Mouse (Mus musculus) midbrain, embryonic 12.5 days (tissue): ENCODE measurements at regions not wholly inside any gene's neighbourhood (a gene's known extent, or its start where the extent isn't known, plus 50 kb on each side); places are given as distances from the start of the nearest gene placed in this dataset.

Experiments
- ATAC-seq: fragments of 200-750 bp; cut with Nextera tagmentation; 2 replicates; pipeline ENCODE4 v1.8.0; 2017; ENCODE audit warnings: low read depth, moderate TSS enrichment, moderate library complexity; ENCODE audit not compliant: low FRiP score
- H3K27ac ChIP-seq: fragments of 300-500 bp; sonication (generic); replicated peaks from 2 replicates; pipeline ENCODE4 v1.5.1; 2016; ENCODE audit warnings: mild to moderate bottlenecking
- H3K27me3 ChIP-seq: fragments of 300-500 bp; sonication (generic); 2 replicates; pipeline ENCODE4 v1.6.1; 2016; ENCODE audit warnings: mild to moderate bottlenecking
- H3K36me3 ChIP-seq: fragments of 300-500 bp; sonication (generic); 2 replicates; pipeline ENCODE4 v1.6.1; 2016
- H3K4me1 ChIP-seq: fragments of 300-500 bp; sonication (generic); 2 replicates; pipeline ENCODE4 v1.6.1; 2016
- H3K4me2 ChIP-seq: fragments of 300-500 bp; sonication (generic); replicated peaks from 2 replicates; pipeline ENCODE4 v1.6.1; 2016; ENCODE audit warnings: mild to moderate bottlenecking, moderate library complexity
- H3K4me3 ChIP-seq: fragments of 300-500 bp; sonication (generic); 2 replicates; pipeline ENCODE4 v1.5.1; 2016; ENCODE audit warnings: mild to moderate bottlenecking
- H3K9ac ChIP-seq: fragments of 300-500 bp; sonication (generic); replicated peaks from 2 replicates; pipeline ENCODE4 v1.6.1; 2016; ENCODE audit warnings: mild to moderate bottlenecking, moderate library complexity
- H3K9me3 ChIP-seq: fragments of 300-500 bp; sonication (generic); 2 replicates; pipeline ENCODE4 v1.6.1; 2016; ENCODE audit warnings: mild to moderate bottlenecking
- WGBS: fragments of 180-500 bp; shearing (Covaris S2); methylation state at CpG from one replicate; pipeline ENCODE4 v1.1.7; 2016; 5-methylcytosine and 5-hydroxymethylcytosine counted together

- H3K9ac ChIP-seq: no peak overlapping the region
- no peaks in the 10 kb centered on the region for H3K36me3 ChIP-seq
- no peak overlapping the region for H3K4me3 ChIP-seq
- H3K4me2 ChIP-seq: no peak overlapping the region
- 82% methylated on average over 1 of the region's 1 CpGs for WGBS
- no peaks in the 10 kb centered on the region for H3K4me1 ChIP-seq
- ATAC-seq: no peak
- no peak overlapping the region for H3K27ac ChIP-seq
- no peaks in the 10 kb centered on the region for H3K27me3 ChIP-seq
- no peaks in the 10 kb centered on the region for H3K9me3 ChIP-seq
Observed at GRCm38 (mm10) chr4:105983018-105983417, 193.3 kb downstream of the Gm12728 start.

DNA sequence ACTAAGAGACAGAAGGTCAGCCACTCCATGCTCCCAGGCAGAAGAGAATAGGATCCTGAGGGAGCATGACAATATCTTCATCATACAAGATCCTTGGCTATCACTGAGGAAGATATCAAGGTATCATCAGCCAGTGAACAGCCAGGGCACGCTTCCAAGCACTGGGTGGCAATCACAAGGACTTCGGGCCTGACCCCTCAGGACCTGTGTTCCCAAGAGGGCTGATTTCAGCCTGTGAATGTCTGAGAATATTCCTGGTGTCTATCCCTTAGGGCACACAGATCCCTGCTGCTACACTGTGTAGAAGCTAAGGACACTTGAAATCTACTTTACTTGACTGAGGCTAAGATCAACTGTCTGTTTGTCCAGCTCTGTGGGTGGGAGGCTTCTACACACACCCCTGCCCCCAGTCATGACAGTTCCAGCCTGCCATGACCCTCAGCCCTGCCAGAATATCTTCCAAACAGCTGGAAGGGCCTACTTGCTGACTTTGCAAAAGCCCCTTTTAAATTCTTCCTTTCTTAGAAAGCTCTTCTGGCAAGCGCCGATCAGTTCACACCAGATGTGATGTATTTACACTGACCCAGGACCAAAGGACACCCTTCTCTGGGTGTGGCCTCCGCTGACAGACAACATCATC is 198.4 kb downstream of the Gm12728 start:
- Histone ChIP-seq H3K27ac (no peak overlapping the region), H3K36me3 (no peaks in the 10 kb centered on the region), H3K9me3 (no peaks in the 10 kb centered on the region), H3K9ac (no peak overlapping the region), H3K4me3 (no peak overlapping the region), H3K27me3 (no peaks in the 10 kb centered on the region), H3K4me1 (no peaks in the 10 kb centered on the region), H3K4me2 (no peak overlapping the region)
- no peak for ATAC-seq
- WGBS: 79% methylated on average over 5 of the region's 5 CpGs

DNA sequence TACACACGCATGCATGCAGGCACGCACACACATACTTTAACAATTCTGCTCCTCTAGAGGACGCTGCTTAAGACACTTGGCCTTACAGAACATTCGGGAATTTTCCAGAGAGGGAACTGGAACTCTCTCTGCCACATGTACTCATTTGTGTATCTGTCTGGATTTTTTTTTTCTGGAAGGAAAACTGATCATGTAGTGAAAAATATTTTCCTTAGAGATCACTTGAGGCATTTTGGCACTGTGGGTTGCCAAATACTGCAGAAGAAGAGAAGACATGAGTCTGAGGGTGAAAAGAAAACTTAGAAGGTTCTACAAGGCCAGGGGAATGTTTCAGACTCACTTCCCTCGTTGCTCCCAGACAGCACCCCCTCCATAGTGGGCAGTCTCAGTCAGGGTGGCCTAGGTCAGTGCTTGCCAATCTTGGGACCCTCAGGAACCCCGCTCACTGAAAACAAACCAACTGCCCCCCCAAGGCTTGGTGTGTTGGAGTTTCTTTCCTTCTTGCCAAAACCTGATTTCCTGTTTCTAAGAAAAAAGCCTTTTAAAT is 203.0 kb downstream of the Gm12728 start:
- Histone ChIP-seq H3K4me3 (no peak overlapping the region), H3K27me3 (no peaks in the 10 kb centered on the region), H3K9me3 (no peaks in the 10 kb centered on the region), H3K9ac (no peak overlapping the region), H3K4me1 (0 out of 2 replicates have a peak, but pooled peaks cover 5% of the 10 kb centered on the region), H3K36me3 (no peaks in the 10 kb centered on the region), H3K4me2 (no peak overlapping the region), H3K27ac (no peak overlapping the region)
- no peak for ATAC-seq
- 80% methylated on average over 6 of the region's 6 CpGs for WGBS

- Histone ChIP-seq H3K9ac (no peak overlapping the region), H3K9me3 (no peaks in the 10 kb centered on the region), H3K4me2 (no peak overlapping the region), H3K27me3 (no peaks in the 10 kb centered on the region), H3K4me1 (0 out of 2 replicates have a peak, but pooled peaks cover 5% of the 10 kb centered on the region), H3K36me3 (no peaks in the 10 kb centered on the region), H3K27ac (no peak overlapping the region), H3K4me3 (no peak overlapping the region)
- WGBS: 84% methylated on average over 14 of the region's 14 CpGs
- no peak for ATAC-seq
Observed at GRCm38 (mm10) chr4:105994390-105994798, 204.7 kb downstream of the Gm12728 start.

DNA sequence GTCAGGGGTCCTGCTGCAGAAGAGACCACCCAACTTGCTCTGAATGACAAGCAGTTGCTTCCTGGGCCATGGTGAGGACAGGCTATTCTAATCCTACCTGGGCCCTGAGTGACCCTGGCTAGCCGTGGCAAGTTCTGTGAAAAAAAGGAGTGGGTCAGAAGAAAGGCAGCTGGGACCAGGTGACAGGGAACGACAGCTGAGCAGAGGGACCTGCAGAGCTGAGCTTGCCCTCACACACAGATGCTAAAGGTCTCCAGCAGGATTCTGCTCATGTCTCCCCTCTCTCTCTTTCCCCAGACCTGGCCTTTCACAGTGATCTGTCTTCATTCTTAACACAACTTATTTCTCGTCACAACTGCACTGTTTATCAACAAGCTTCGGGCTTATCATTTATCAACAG is 206.4 kb downstream of the Gm12728 start:
- H3K27me3 ChIP-seq: no peaks in the 10 kb centered on the region
- H3K27ac ChIP-seq: no peak overlapping the region
- no peaks in the 10 kb centered on the region for H3K9me3 ChIP-seq
- H3K4me3 ChIP-seq: no peak overlapping the region
- H3K4me2 ChIP-seq: no peak overlapping the region
- WGBS: 84% methylated on average over 4 of the region's 4 CpGs
- no peak overlapping the region for H3K9ac ChIP-seq
- H3K4me1 ChIP-seq: 0 out of 2 replicates have a peak, but pooled peaks cover 5% of the 10 kb centered on the region
- no peak for ATAC-seq
- H3K36me3 ChIP-seq: no peaks in the 10 kb centered on the region

- Histone ChIP-seq H3K9ac (no peak overlapping the region), H3K27ac (no peak overlapping the region), H3K36me3 (no peaks in the 10 kb centered on the region), H3K4me3 (no peak overlapping the region), H3K27me3 (no peaks in the 10 kb centered on the region), H3K4me2 (no peak overlapping the region), H3K4me1 (0 out of 2 replicates have a peak, but pooled peaks cover 5% of the 10 kb centered on the region), H3K9me3 (no peaks in the 10 kb centered on the region)
- 67% methylated on average over 3 of the region's 3 CpGs for WGBS
- ATAC-seq: no peak
Observed at GRCm38 (mm10) chr4:105996893-105997630, 207.4 kb downstream of the Gm12728 start.

DNA sequence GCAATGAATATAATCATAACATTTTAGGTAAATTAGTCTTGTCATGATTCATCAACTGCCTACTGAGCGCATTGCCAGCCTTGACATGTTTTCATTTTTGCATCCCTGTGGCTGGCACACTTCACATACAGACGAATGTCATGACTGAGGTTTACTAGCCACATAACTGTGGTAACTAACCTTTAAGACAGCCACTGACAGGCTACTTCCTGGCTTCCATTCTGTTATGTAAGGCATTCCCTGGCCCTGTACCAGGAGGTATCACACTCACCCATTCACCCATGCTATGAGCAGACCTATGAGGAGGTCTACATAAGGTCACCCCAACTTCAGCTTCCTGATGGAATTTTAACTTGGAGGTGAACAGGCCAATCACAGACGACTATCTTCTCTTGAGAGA is 212.8 kb downstream of the Gm12728 start:
- no peak overlapping the region for H3K4me2 ChIP-seq
- H3K4me3 ChIP-seq: no peak overlapping the region
- 87% methylated on average over 3 of the region's 3 CpGs for WGBS
- no peaks in the 10 kb centered on the region for H3K36me3 ChIP-seq
- no peak overlapping the region for H3K9ac ChIP-seq
- ATAC-seq: no peak
- H3K4me1 ChIP-seq: 0 out of 2 replicates have a peak, but pooled peaks cover under 1% of the 10 kb centered on the region
- H3K9me3 ChIP-seq: no peaks in the 10 kb centered on the region
- H3K27ac ChIP-seq: no peak overlapping the region
- H3K27me3 ChIP-seq: no peaks in the 10 kb centered on the region

- no peaks in the 10 kb centered on the region for H3K27me3 ChIP-seq
- WGBS: 93% methylated on average over 5 of the region's 5 CpGs
- no peaks in the 10 kb centered on the region for H3K4me1 ChIP-seq
Observed at GRCm38 (mm10) chr4:106005936-106006335, 216.3 kb downstream of the Gm12728 start.

GRCm38 (mm10) chr4:106007334-106008190 is 217.9 kb downstream of the Gm12728 start:
- Histone ChIP-seq H3K4me2 (no peak overlapping the region), H3K27ac (no peak overlapping the region), H3K9ac (no peak overlapping the region), H3K9me3 (no peaks in the 10 kb centered on the region), H3K27me3 (no peaks in the 10 kb centered on the region), H3K36me3 (no peaks in the 10 kb centered on the region), H3K4me3 (no peak overlapping the region), H3K4me1 (no peaks in the 10 kb centered on the region)
- ATAC-seq: no peak
- 76% methylated on average over 8 of the region's 8 CpGs for WGBS

More at GRCm38 (mm10) chr4:106005936-106006335, 216.3 kb downstream of the Gm12728 start:
- Histone ChIP-seq H3K4me3 (no peak overlapping the region), H3K4me2 (no peak overlapping the region), H3K27ac (no peak overlapping the region), H3K9me3 (no peaks in the 10 kb centered on the region), H3K9ac (no peak overlapping the region), H3K36me3 (no peaks in the 10 kb centered on the region)
- no peak for ATAC-seq

GRCm38 (mm10) chr4:106017065-106017646 is 227.5 kb downstream of the Gm12728 start:
- peaks cover 3% of the 10 kb centered on the region; the same call in 1 of the 2 replicates for H3K4me1 ChIP-seq
- no peak overlapping the region for H3K9ac ChIP-seq
- ATAC-seq: no peak
- no peak overlapping the region for H3K4me3 ChIP-seq
- no peak overlapping the region for H3K27ac ChIP-seq
- 84% methylated on average over 6 of the region's 6 CpGs for WGBS
- H3K27me3 ChIP-seq: no peaks in the 10 kb centered on the region
- H3K36me3 ChIP-seq: no peaks in the 10 kb centered on the region
- no peak overlapping the region for H3K4me2 ChIP-seq
- no peaks in the 10 kb centered on the region for H3K9me3 ChIP-seq

DNA sequence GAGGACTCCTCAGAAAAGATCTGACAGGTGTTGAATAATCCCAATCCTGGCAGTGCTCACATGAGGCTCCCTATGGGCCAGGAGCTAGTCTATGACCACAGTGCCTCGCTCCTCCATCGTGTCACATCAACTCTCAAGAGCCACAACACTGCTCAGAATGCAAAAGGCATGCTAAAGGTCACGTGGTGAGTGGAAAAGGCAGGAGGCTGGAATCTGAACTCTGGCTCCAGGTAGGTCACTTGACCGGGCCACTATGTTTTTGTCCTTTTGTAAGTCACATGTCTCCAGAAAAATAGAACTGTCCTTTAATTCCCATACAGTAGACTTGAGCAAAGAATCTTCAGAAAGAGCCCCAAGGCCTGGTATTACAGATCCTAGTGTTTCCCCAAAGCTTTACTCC is 229.3 kb downstream of the Gm12728 start:
- H3K4me3 ChIP-seq: no peak overlapping the region
- peaks cover 3% of the 10 kb centered on the region; the same call in 1 of the 2 replicates for H3K4me1 ChIP-seq
- no peaks in the 10 kb centered on the region for H3K36me3 ChIP-seq
- no peak overlapping the region for H3K27ac ChIP-seq
- H3K9ac ChIP-seq: no peak overlapping the region
- ATAC-seq: no peak
- no peak overlapping the region for H3K4me2 ChIP-seq
- WGBS: 84% methylated on average over 4 of the region's 4 CpGs
- H3K9me3 ChIP-seq: no peaks in the 10 kb centered on the region
- no peaks in the 10 kb centered on the region for H3K27me3 ChIP-seq
